Mouse (Mus musculus): Measurements from ENCODE around the gene Tas2r126. TPM values are rescaled to one million over a fixed set of nuclear protein-coding genes. Genes with fewer than 3 reads are reported as not detected.

Gene Tas2r126
- polyA plus RNA-seq, 1 experiment, result not detected

DNA sequence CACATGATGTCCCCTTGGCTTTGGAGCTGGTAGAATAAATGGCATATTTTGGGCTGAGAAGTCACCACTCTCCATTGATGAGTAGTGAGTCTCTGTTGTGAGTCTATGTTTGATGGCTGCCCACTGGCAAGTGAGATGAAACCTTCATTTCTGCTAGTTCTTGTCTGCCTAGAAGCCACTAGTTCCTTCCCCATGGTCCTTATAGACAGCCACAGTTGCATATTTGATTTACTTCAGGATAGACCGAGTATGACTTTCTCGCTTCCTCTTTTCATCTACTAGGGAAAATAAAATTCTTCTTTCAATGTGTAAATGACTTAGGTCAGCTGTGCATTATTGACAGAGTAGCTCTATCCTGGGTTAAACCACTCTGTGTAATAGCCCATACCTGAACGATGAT lies 9.9 kb upstream of the Tas2r126 start:
- no peaks in the 10 kb centered on the region for H3K27me3 ChIP-seq (ENCODE audit: control insufficient read depth, insufficient read depth, low read length, poor library complexity, severe bottlenecking)
- H3K27ac ChIP-seq (ENCODE audit: insufficient read depth, low read length), result no peak overlapping the region
- no peaks in the 10 kb centered on the region for H3K36me3 ChIP-seq (ENCODE audit: control insufficient read depth, insufficient read depth, low read length, poor library complexity, severe bottlenecking)
- no peaks in the 10 kb centered on the region for H3K4me1 ChIP-seq (ENCODE audit: control insufficient read depth, insufficient read depth, low read length)
- H3K9ac ChIP-seq (ENCODE audit: low read depth, poor library complexity, severe bottlenecking), result no peak overlapping the region
- no peaks in the 10 kb centered on the region for H3K9me3 ChIP-seq (replicated peaks; ENCODE audit: control insufficient read depth, insufficient read depth, low read length, poor library complexity, severe bottlenecking)
- no peak overlapping the region for H3K4me3 ChIP-seq (ENCODE audit: low read depth, low read length)
- TF ChIP-seq CTCF (IDR thresholded peaks at IDR 0.05; ENCODE audit: low read depth, low read length), result no peak
- TF ChIP-seq POLR2A (IDR thresholded peaks at IDR 0.05; ENCODE audit: insufficient read depth, low read length), result no peak
- TF ChIP-seq EP300 (IDR thresholded peaks at IDR 0.05; ENCODE audit: insufficient read depth, low read depth, low read length), result no peak

DNA sequence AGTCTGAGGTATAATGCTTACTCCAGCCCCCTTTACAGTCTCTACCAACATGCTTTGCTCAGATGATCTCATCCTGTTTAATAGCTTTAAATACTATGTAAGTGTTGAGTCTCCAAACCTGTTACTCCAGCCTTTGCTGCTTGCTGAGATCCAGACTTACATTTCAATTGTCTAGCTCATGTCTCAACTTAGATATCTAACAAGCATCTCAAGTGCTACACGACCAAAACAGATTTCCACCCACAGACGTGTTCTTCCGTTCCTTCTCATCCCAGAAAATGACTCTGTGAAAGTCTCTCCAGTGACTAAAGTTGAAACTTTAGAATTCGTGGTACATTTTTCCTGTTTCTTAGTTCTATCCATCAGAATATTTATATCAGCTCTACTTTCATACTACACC lies 8.0 kb upstream of the Tas2r126 start:
- Histone ChIP-seq H3K36me3 (ENCODE audit: control insufficient read depth, insufficient read depth, low read length, poor library complexity, severe bottlenecking) (no peaks in the 10 kb centered on the region), H3K27me3 (ENCODE audit: control insufficient read depth, insufficient read depth, low read length, poor library complexity, severe bottlenecking) (no peaks in the 10 kb centered on the region), H3K4me3 (ENCODE audit: low read depth, low read length) (no peak overlapping the region)

DNA sequence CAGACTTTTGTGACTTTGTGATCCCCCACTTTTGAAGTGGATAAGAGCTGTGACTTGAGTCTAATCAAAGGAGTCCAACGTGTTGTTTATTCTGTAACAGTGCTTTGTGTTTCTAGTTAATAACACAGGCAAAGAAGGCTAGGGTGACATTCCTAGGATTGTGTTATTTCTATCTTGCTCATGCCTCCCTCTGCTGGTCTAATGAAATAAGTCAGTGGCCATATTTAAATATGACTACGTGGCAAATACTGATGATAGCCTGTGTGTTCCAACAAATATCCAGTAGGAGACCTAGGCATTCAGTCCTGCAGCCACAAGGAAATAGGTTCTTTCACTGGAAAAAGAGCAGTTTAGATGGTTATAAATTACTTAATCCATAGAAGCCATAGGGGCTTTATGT lies 781 bp upstream of the Tas2r126 start:
- no peak for TF ChIP-seq EP300 (IDR thresholded peaks at IDR 0.05; ENCODE audit: insufficient read depth, low read depth, low read length)
- no peak for TF ChIP-seq CTCF (IDR thresholded peaks at IDR 0.05; ENCODE audit: low read depth, low read length)
- no peak for TF ChIP-seq POLR2A (IDR thresholded peaks at IDR 0.05; ENCODE audit: insufficient read depth, low read length)
- no peaks in the 10 kb centered on the region for H3K36me3 ChIP-seq (ENCODE audit: control insufficient read depth, insufficient read depth, low read length, poor library complexity, severe bottlenecking)

More for the DNA sequence above, 8.0 kb upstream of the Tas2r126 start:
- H3K9ac ChIP-seq (ENCODE audit: low read depth, poor library complexity, severe bottlenecking), result no peak overlapping the region
- TF ChIP-seq CTCF (IDR thresholded peaks at IDR 0.05; ENCODE audit: low read depth, low read length) (no peak), POLR2A (IDR thresholded peaks at IDR 0.05; ENCODE audit: insufficient read depth, low read length) (no peak), EP300 (IDR thresholded peaks at IDR 0.05; ENCODE audit: insufficient read depth, low read depth, low read length) (no peak)
- no peaks in the 10 kb centered on the region for H3K9me3 ChIP-seq (replicated peaks; ENCODE audit: control insufficient read depth, insufficient read depth, low read length, poor library complexity, severe bottlenecking)
- no peaks in the 10 kb centered on the region for H3K4me1 ChIP-seq (ENCODE audit: control insufficient read depth, insufficient read depth, low read length)
- H3K27ac ChIP-seq (ENCODE audit: insufficient read depth, low read length), result no peak overlapping the region

DNA sequence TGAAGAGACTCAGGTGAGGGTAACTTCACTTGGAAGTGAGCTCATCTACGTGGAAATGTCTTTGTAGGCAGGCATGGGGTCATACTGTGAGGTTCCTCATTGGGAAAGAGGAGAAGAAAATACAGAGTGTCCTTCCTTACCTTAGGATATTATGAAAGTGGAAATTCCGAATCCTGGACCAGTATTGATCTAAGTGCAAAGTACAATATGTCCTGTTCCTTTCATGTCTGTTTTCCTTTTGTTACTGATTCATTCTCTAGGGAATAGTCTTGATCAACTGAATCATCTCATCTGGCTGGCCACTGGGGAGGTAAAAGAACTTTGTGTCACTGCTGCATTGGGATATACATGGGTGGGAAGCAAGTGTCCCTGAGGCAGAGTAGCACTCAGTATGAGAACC lies 1.2 kb downstream of the Tas2r126 start:
- Histone ChIP-seq H3K4me3 (ENCODE audit: low read depth, low read length) (no peak overlapping the region), H3K9ac (ENCODE audit: low read depth, poor library complexity, severe bottlenecking) (no peak overlapping the region), H3K27ac (ENCODE audit: insufficient read depth, low read length) (no peak overlapping the region), H3K27me3 (ENCODE audit: control insufficient read depth, insufficient read depth, low read length, poor library complexity, severe bottlenecking) (no peaks in the 10 kb centered on the region), H3K36me3 (ENCODE audit: control insufficient read depth, insufficient read depth, low read length, poor library complexity, severe bottlenecking) (no peaks in the 10 kb centered on the region), H3K4me1 (ENCODE audit: control insufficient read depth, insufficient read depth, low read length) (no peaks in the 10 kb centered on the region), H3K9me3 (replicated peaks; ENCODE audit: control insufficient read depth, insufficient read depth, low read length, poor library complexity, severe bottlenecking) (no peaks in the 10 kb centered on the region)
- TF ChIP-seq EP300 (IDR thresholded peaks at IDR 0.05; ENCODE audit: insufficient read depth, low read depth, low read length) (no peak), POLR2A (IDR thresholded peaks at IDR 0.05; ENCODE audit: insufficient read depth, low read length) (no peak), CTCF (IDR thresholded peaks at IDR 0.05; ENCODE audit: low read depth, low read length) (no peak)

More for the DNA sequence above, 781 bp upstream of the Tas2r126 start:
- H3K9me3 ChIP-seq (replicated peaks; ENCODE audit: control insufficient read depth, insufficient read depth, low read length, poor library complexity, severe bottlenecking), result no peaks in the 10 kb centered on the region
- H3K9ac ChIP-seq (ENCODE audit: low read depth, poor library complexity, severe bottlenecking), result no peak overlapping the region
- no peak overlapping the region for H3K4me3 ChIP-seq (ENCODE audit: low read depth, low read length)
- H3K27me3 ChIP-seq (ENCODE audit: control insufficient read depth, insufficient read depth, low read length, poor library complexity, severe bottlenecking), result no peaks in the 10 kb centered on the region
- H3K4me1 ChIP-seq (ENCODE audit: control insufficient read depth, insufficient read depth, low read length), result no peaks in the 10 kb centered on the region
- H3K27ac ChIP-seq (ENCODE audit: insufficient read depth, low read length), result no peak overlapping the region

DNA sequence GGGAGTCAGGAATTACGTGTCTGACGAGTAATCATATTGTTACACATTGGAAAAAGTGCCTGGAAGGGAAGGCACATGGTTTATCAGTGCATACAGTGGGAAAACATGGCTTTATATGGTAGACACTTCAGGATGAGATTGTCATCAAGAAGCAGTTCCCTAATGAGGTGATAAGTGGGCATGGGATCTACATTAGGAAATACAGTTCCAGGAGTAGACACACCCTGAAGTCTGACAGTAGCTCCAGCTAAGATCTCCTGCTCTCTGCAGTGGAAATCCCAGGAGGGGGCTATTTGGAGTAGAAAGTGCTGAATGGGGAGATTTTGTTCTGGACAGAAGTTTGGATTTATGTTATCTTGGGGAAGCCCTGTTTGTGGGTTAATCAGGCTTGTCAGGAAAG lies 7.1 kb downstream of the Tas2r126 start:
- Histone ChIP-seq H3K36me3 (ENCODE audit: control insufficient read depth, insufficient read depth, low read length, poor library complexity, severe bottlenecking) (no peaks in the 10 kb centered on the region), H3K27ac (ENCODE audit: insufficient read depth, low read length) (no peak overlapping the region), H3K9me3 (replicated peaks; ENCODE audit: control insufficient read depth, insufficient read depth, low read length, poor library complexity, severe bottlenecking) (no peaks in the 10 kb centered on the region), H3K9ac (ENCODE audit: low read depth, poor library complexity, severe bottlenecking) (no peak overlapping the region), H3K4me3 (ENCODE audit: low read depth, low read length) (no peak overlapping the region), H3K27me3 (ENCODE audit: control insufficient read depth, insufficient read depth, low read length, poor library complexity, severe bottlenecking) (no peaks in the 10 kb centered on the region), H3K4me1 (ENCODE audit: control insufficient read depth, insufficient read depth, low read length) (no peaks in the 10 kb centered on the region)
- TF ChIP-seq CTCF (IDR thresholded peaks at IDR 0.05; ENCODE audit: low read depth, low read length) (no peak), POLR2A (IDR thresholded peaks at IDR 0.05; ENCODE audit: insufficient read depth, low read length) (no peak), EP300 (IDR thresholded peaks at IDR 0.05; ENCODE audit: insufficient read depth, low read depth, low read length) (no peak)

DNA sequence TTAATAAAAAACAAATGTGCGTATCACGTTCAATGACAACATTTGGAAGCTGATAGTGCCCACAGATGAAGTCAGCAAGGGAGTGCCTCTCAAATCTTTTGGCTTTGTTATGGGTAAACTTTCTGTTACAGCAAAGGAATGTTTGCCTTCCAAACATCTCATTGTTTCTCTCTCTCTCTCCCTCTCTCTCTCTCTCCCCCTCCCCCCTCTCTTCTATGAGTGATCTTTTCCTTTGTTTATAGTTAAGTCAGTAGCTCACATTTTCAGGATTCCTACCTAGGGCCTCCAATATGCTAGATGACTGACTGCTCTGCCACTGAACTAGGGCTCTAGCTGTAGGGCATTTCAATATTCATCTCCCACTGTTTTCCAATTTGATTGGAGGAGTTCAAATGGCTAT lies 10.2 kb downstream of the Tas2r126 start:
- H3K27me3 ChIP-seq (ENCODE audit: control insufficient read depth, insufficient read depth, low read length, poor library complexity, severe bottlenecking), result no peaks in the 10 kb centered on the region
- no peak overlapping the region for H3K4me3 ChIP-seq (ENCODE audit: low read depth, low read length)
- H3K36me3 ChIP-seq (ENCODE audit: control insufficient read depth, insufficient read depth, low read length, poor library complexity, severe bottlenecking), result no peaks in the 10 kb centered on the region
- no peaks in the 10 kb centered on the region for H3K9me3 ChIP-seq (replicated peaks; ENCODE audit: control insufficient read depth, insufficient read depth, low read length, poor library complexity, severe bottlenecking)
- H3K9ac ChIP-seq (ENCODE audit: low read depth, poor library complexity, severe bottlenecking), result no peak overlapping the region
- TF ChIP-seq POLR2A (IDR thresholded peaks at IDR 0.05; ENCODE audit: insufficient read depth, low read length), result no peak
- no peak for TF ChIP-seq EP300 (IDR thresholded peaks at IDR 0.05; ENCODE audit: insufficient read depth, low read depth, low read length)
- TF ChIP-seq CTCF (IDR thresholded peaks at IDR 0.05; ENCODE audit: low read depth, low read length), result no peak
- H3K27ac ChIP-seq (ENCODE audit: insufficient read depth, low read length), result no peak overlapping the region
- no peaks in the 10 kb centered on the region for H3K4me1 ChIP-seq (ENCODE audit: control insufficient read depth, insufficient read depth, low read length)

All from ES-Bruce4 (cell line).